Mouse (Mus musculus) embryonic facial prominence, embryonic 12.5 days (tissue): ENCODE data around the gene Clpp. TPM values are rescaled to one million over a fixed set of nuclear protein-coding genes. Genes with fewer than 3 reads are reported as not detected.

Experiments used
- ATAC-seq: fragments of 200-750 bp; cut with Nextera tagmentation; 2 replicates; pipeline ENCODE4 v1.8.0; 2017; ENCODE audit not compliant: insufficient number of reproducible peaks, insufficient read depth, low FRiP score, low TSS enrichment
- H3K27ac ChIP-seq: fragments of 300-500 bp; sonication (generic); 2 replicates; pipeline ENCODE4 v1.5.1; 2016; ENCODE audit warnings: mild to moderate bottlenecking
- H3K27me3 ChIP-seq: fragments of 300-500 bp; sonication (generic); 2 replicates; pipeline ENCODE4 v1.6.1; 2016; ENCODE audit warnings: mild to moderate bottlenecking, moderate library complexity
- H3K36me3 ChIP-seq: fragments of 300-500 bp; sonication (generic); 2 replicates; pipeline ENCODE4 v1.6.1; 2016; ENCODE audit warnings: mild to moderate bottlenecking
- H3K4me1 ChIP-seq: fragments of 300-500 bp; sonication (generic); 2 replicates; pipeline ENCODE4 v1.6.1; 2016
- H3K4me2 ChIP-seq: fragments of 300-500 bp; sonication (generic); replicated peaks from 2 replicates; pipeline ENCODE4 v1.6.1; 2016; ENCODE audit warnings: mild to moderate bottlenecking, moderate library complexity
- H3K4me3 ChIP-seq: fragments of 300-500 bp; sonication (generic); 2 replicates; pipeline ENCODE4 v1.5.1; 2016; ENCODE audit warnings: mild to moderate bottlenecking
- H3K9ac ChIP-seq: fragments of 300-500 bp; sonication (generic); 2 replicates; pipeline ENCODE4 v1.6.1; 2016; ENCODE audit warnings: mild to moderate bottlenecking, moderate library complexity
- H3K9me3 ChIP-seq: fragments of 300-500 bp; sonication (generic); 2 replicates; pipeline ENCODE4 v1.6.1; 2016; ENCODE audit warnings: mild to moderate bottlenecking, moderate library complexity
- WGBS: fragments of 180-500 bp; shearing (Covaris S2); methylation state at CpG from one replicate; pipeline ENCODE4 v1.1.7; 2016; 5-methylcytosine and 5-hydroxymethylcytosine counted together
- polyA plus RNA-seq: library from polyadenylated mRNA; unstranded; fragments of >200 nt; fragmentation: Nextera tagmentation; extraction: Ambion mirVana; gene quantifications from 2 replicates; pipeline ENCODE4 v1.2.1, GENCODE M21; 2016

Gene Clpp
- polyA plus RNA-seq, 1 experiment from 2014 or later = 147 TPM

DNA sequence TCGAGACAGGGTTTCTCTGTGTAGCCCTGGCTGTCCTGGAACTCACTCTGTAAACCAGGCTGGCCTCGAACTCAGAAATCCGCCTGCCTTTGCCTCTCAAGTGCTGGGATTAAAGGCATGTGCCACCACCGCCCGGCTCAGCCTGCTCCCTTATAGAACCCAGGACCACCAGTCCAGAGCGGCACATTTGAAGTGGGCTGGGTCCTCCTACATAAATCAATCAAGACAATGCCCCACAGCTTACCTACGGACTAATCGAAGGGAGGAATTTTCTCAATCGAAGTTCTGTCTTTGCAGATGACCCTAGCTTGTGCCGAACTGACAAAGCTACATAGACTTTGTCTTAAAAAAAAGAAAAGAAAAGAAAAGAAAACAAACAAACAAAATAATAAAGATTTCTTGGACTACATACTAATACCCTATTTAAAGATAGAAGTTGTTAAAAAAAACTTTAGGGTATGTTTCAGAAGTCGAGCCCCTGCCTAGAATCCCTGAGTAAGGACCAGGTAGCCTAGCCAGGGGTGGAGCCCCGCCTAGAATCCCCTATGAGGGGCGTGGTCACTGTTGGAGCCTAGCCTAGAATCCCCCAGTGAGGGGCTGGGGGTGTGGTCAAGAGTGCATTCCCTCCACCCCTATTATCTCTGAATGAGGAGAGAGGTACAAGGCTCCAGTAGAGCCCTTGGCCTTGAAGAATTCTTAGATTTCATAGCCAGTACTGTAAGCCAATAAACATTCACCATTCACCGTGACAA, 16.0 kb upstream of the Clpp start:
- 63% methylated on average over 13 of the region's 14 CpGs for WGBS
- Histone ChIP-seq H3K36me3 (no peaks in the 10 kb centered on the region), H3K27me3 (no peaks in the 10 kb centered on the region), H3K4me1 (no peaks in the 10 kb centered on the region), H3K4me2 (no peak overlapping the region), H3K4me3 (no peak overlapping the region), H3K27ac (no peak overlapping the region), H3K9me3 (no peaks in the 10 kb centered on the region), H3K9ac (no peak overlapping the region)
- no peak for ATAC-seq

DNA sequence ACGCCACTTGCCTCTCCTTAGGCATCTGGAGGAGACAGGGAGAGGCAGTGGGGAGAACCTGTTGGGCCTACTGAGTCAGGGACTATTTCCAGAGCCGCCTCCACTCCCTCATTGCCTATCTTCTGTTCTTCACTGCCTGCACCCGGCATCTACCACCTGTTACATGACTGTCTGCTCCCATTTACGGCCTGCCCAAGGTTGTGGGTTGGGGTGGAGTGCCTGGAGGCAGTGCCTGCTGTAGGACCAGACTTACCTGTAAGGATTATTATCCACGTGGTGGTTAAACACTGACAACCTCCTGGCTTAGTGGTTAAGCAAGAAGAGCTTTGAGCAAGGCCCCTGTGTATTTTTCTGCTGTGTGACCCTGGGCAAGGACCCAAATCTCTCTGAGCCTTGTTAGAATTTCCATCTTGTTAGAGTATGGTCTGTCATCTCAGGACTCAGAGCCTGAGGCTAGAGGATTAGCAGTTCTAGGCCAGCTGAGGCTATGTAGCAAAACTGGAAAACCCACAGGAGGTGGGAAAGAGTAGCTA, 15.3 kb upstream of the Clpp start:
- H3K27ac ChIP-seq = no peak overlapping the region
- H3K27me3 ChIP-seq = no peaks in the 10 kb centered on the region
- no peak overlapping the region for H3K4me2 ChIP-seq
- no peaks in the 10 kb centered on the region for H3K36me3 ChIP-seq
- WGBS = 74% methylated on average over 5 of the region's 5 CpGs
- H3K9me3 ChIP-seq = no peaks in the 10 kb centered on the region
- no peak overlapping the region for H3K4me3 ChIP-seq
- no peak overlapping the region for H3K9ac ChIP-seq
- H3K4me1 ChIP-seq = no peaks in the 10 kb centered on the region
- no peak for ATAC-seq

GRCm38 (mm10) chr17:56975391-56975790, 14.7 kb upstream of the Clpp start:
- 76% methylated on average over 3 of the region's 3 CpGs for WGBS
- no peak for ATAC-seq
- Histone ChIP-seq H3K27me3 (no peaks in the 10 kb centered on the region), H3K9ac (no peak overlapping the region), H3K4me3 (no peak overlapping the region), H3K4me2 (no peak overlapping the region), H3K36me3 (no peaks in the 10 kb centered on the region), H3K27ac (no peak overlapping the region), H3K4me1 (no peaks in the 10 kb centered on the region), H3K9me3 (no peaks in the 10 kb centered on the region)

DNA sequence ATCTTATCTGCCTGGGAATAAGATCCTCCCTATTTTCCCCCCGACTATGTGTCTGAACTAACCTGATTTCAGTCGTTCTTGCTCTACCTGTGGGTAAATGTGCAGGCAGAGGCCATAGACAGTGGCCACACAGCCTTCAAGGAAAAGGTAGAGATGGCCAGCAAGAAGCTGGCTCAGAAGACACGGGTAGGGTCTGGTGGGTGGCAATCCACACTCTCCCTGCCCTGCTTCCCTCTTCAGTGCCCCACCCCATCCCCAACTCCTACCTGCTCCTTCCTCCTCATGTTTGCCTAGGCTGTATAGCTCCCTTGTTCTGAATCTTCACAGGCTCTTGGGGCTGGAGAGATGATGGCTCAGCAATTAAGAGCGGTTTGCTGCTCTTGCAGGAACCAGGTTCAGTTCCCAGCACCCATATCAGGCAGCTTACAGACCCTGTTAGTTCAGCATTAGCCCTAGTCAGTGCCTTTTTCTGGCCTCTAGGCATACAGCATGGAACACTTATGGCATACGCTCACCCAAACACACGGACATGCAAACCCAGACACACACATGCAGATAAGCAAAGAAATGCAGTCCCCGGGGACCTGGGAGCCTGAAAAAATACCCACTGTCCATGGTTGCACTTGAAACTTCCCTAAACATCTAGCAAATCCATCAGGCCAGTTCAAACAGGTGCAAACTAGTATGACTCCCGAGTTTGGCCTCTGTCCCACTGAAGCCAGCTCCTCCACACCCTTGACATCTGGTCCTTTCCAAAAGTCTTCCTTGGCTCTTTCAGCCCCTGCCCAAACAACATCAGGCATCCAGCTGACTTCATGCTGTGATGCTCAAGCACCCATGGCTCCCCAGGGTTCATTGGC, 13.3 kb upstream of the Clpp start:
- Histone ChIP-seq H3K27me3 (no peaks in the 10 kb centered on the region), H3K36me3 (no peaks in the 10 kb centered on the region), H3K4me1 (no peaks in the 10 kb centered on the region), H3K4me3 (no peak overlapping the region), H3K9me3 (no peaks in the 10 kb centered on the region), H3K27ac (no peak overlapping the region), H3K9ac (no peak overlapping the region), H3K4me2 (no peak overlapping the region)
- no peak for ATAC-seq
- WGBS = 72% methylated on average over 8 of the region's 8 CpGs

GRCm38 (mm10) chr17:56979524-56979923, 10.6 kb upstream of the Clpp start:
- H3K4me2 ChIP-seq = no peak overlapping the region
- H3K27ac ChIP-seq = no peak overlapping the region
- H3K36me3 ChIP-seq = no peaks in the 10 kb centered on the region
- H3K4me3 ChIP-seq = no peak overlapping the region
- no peak overlapping the region for H3K9ac ChIP-seq
- WGBS = 57% methylated on average over 4 of the region's 8 CpGs
- H3K4me1 ChIP-seq = no peaks in the 10 kb centered on the region
- ATAC-seq = no peak
- H3K27me3 ChIP-seq = no peaks in the 10 kb centered on the region
- no peaks in the 10 kb centered on the region for H3K9me3 ChIP-seq

DNA sequence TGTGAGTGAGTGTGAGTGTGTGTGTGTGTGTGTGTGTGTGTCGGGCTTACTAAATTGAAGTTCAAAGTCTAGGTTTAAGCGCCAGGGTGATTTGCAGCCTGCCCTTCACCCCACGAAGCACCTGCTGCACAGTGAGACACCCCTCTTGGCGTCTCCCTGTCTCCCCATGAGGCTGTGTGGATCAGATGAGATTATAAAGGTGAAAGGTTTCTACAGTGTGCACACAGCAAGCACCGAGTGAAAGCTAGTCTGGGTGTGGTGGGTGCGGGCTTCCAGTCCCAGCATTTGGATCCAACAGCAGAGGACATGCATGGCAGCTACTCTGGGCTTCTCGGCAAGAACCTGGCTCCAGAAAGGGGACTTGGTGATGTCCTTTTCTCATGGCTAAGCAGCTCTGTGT, 9.1 kb upstream of the Clpp start:
- Histone ChIP-seq H3K36me3 (no peaks in the 10 kb centered on the region), H3K4me2 (no peak overlapping the region), H3K27ac (no peak overlapping the region), H3K9ac (no peak overlapping the region), H3K9me3 (no peaks in the 10 kb centered on the region), H3K4me3 (no peak overlapping the region), H3K27me3 (no peaks in the 10 kb centered on the region), H3K4me1 (no peaks in the 10 kb centered on the region)
- ATAC-seq = no peak
- 74% methylated on average over 7 of the region's 7 CpGs for WGBS

- Histone ChIP-seq H3K4me3 (no peak within 1 kb of the TSS), H3K4me1 (no peaks in the 10 kb centered on the region), H3K4me2 (no peak within 1 kb of the TSS), H3K36me3 (no peaks in the 10 kb centered on the region), H3K9ac (no peak within 1 kb of the TSS), H3K27ac (no peak within 1 kb of the TSS), H3K9me3 (no peaks in the 10 kb centered on the region), H3K27me3 (no peaks in the 10 kb centered on the region)
- 68% methylated on average over 5 of the region's 5 CpGs for WGBS
- ATAC-seq = no peak
Observed at GRCm38 (mm10) chr17:56982013-56982412, 8.1 kb upstream of the Clpp start, which contains the start of gene Acer1. Gene Acer1, minus strand, starts transcription at chr17:56982126.

GRCm38 (mm10) chr17:56984886-56985285, 5.2 kb upstream of the Clpp start:
- Histone ChIP-seq H3K4me1 (no peaks in the 10 kb centered on the region), H3K36me3 (no peaks in the 10 kb centered on the region), H3K9ac (no peak overlapping the region), H3K27me3 (no peaks in the 10 kb centered on the region), H3K4me2 (no peak overlapping the region), H3K9me3 (no peaks in the 10 kb centered on the region), H3K27ac (no peak overlapping the region), H3K4me3 (no peak overlapping the region)
- WGBS = 70% methylated on average over 9 of the region's 9 CpGs
- no peak for ATAC-seq

DNA sequence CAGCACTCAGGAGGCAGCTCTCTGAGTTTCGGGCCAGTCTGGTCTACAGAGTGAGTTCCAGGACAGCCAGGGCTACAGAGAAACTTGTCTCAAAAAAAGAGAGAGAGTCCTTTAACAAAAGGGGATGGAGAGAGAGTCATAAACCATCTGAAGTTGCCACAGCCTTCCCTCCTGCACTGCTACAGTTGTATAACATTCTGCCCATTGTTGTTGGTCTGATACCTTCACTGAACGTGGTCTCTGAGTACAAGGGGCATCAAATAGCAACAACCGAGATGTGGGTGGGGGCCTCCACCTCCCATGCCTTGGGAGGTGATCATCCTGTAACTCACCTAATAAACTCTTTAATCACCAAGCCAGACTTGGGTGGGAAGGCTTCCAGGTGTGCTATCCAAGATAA, 4.4 kb upstream of the Clpp start:
- Histone ChIP-seq H3K4me3 (no peak overlapping the region), H3K27me3 (no peaks in the 10 kb centered on the region), H3K36me3 (no peaks in the 10 kb centered on the region), H3K9ac (no peak overlapping the region), H3K9me3 (no peaks in the 10 kb centered on the region), H3K4me2 (no peak overlapping the region), H3K27ac (no peak overlapping the region), H3K4me1 (no peaks in the 10 kb centered on the region)
- ATAC-seq = no peak
- WGBS = 85% methylated on average over 3 of the region's 3 CpGs

- H3K4me2 ChIP-seq = no peak overlapping the region
- no peaks in the 10 kb centered on the region for H3K9me3 ChIP-seq
- H3K27ac ChIP-seq = no peak overlapping the region
- no peaks in the 10 kb centered on the region for H3K27me3 ChIP-seq
- H3K36me3 ChIP-seq = no peaks in the 10 kb centered on the region
- H3K4me3 ChIP-seq = no peak overlapping the region
- H3K4me1 ChIP-seq = peaks cover 6% of the 10 kb centered on the region
- no peak overlapping the region for H3K9ac ChIP-seq
- no peak for ATAC-seq
- WGBS = 75% methylated on average over 3 of the region's 3 CpGs
Observed at GRCm38 (mm10) chr17:56986105-56986805, 3.9 kb upstream of the Clpp start.

- peaks cover 6% of the 10 kb centered on the region for H3K4me1 ChIP-seq
- no peak overlapping the region; the same call in 1 of the 2 replicates for H3K9ac ChIP-seq
- peaks cover 16% of the 10 kb centered on the region for H3K36me3 ChIP-seq
- no peaks in the 10 kb centered on the region for H3K27me3 ChIP-seq
- WGBS = 91% methylated on average over 7 of the region's 7 CpGs
- ATAC-seq = no peak
- H3K4me3 ChIP-seq = no peak overlapping the region
- no peak overlapping the region for H3K27ac ChIP-seq
- no peaks in the 10 kb centered on the region for H3K9me3 ChIP-seq
- no peak overlapping the region for H3K4me2 ChIP-seq
Observed at GRCm38 (mm10) chr17:56988441-56988840, 1.7 kb upstream of the Clpp start.
